Mouse (Mus musculus) spleen, postnatal 36 days (tissue): ENCODE data around the gene Kcnk18.

Experiments
- DNase-seq, 2 experiments: peaks; one replicate each; pipeline ENCODE4 v3.0.0; 2022; ENCODE audit warnings: low spot score in 2 of 2, mixed read lengths in 1 of 2

Gene Kcnk18

DNA sequence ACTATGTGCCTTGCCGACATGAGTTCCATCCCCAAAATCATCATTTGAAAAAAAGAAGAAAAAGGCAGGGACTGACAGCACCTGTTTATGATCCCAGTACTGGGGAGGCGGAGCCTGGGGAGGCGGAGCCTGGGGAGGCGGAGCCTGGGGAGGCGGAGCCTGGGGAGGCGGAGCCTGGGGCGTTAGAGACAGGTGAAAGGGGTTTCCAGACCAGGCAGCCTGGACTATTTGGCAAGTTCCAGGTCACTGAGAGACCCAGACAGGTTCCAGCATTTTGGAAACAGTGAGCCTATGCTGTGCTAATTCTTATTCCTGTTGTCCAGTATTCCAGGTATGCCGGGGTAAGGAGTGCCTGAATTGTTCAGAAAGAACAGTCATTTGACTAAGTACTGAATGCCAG lies at the start of gene Kcnk18:
TSS of gene Kcnk18 (plus strand) at position 224 of the 400 bp plus-strand sequence.
- DNase-seq: no peak

DNA sequence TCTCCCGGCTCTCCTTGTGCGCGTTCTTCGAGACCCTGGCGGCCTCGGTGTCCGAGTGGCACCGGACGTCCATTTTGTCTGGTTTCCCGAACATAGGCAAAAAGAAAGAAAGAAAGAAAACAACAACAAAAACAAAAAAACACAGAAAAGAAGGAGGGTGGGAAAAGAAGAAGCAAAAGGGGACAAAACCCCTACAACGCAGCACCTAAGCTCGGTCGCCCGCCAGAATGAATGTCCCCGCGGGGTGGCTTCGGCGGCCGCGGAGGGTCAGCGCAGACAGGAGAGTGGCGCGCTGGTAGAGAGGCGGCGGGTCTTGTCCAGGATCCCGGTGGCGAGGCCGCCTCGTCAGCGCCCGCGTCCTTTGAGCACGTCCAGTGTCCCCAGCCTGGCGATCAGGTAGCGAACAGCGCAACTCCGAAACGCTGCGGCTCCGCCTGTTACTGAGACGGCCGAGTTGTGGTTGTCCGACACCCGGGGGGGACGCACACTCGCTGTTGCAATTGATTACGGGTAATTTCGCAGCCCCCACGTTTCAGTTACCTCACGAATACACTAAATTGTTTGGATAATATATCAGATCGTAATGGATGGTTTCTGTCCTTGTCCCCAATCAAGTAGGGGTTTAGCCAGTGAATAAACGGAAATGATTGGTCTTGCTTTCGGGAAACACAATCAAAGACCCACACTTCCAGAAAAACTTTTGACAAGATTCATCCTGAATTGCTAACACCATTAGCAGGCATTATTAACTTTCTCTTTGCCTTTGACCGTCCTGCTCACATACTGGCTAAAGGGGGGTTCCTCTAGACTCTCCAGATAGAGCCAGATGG lies 48.9 kb upstream of the Kcnk18 start, which contains the start of gene Vax1:
TSS of gene Vax1 (minus strand) at position 121 of the 830 bp plus-strand sequence.
- DNase-seq: no peak

DNA sequence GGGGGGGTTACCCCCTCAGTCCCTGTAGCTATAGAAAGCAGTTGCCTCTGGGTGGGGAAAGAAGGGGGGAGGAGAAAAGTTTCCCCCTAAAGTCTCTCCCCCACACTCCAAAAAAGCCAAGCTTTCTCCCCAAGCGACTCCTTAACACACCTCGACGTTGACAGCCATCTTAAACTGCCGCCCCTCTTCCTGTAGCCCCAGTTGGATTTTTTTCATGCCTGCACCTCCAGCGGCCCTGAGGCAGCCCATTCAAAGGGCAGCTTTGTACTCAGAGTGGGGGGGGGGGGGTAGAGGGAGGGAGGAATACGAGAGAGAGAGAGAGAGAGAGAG lies 48.3 kb upstream of the Kcnk18 start:
- no peak for DNase-seq

DNA sequence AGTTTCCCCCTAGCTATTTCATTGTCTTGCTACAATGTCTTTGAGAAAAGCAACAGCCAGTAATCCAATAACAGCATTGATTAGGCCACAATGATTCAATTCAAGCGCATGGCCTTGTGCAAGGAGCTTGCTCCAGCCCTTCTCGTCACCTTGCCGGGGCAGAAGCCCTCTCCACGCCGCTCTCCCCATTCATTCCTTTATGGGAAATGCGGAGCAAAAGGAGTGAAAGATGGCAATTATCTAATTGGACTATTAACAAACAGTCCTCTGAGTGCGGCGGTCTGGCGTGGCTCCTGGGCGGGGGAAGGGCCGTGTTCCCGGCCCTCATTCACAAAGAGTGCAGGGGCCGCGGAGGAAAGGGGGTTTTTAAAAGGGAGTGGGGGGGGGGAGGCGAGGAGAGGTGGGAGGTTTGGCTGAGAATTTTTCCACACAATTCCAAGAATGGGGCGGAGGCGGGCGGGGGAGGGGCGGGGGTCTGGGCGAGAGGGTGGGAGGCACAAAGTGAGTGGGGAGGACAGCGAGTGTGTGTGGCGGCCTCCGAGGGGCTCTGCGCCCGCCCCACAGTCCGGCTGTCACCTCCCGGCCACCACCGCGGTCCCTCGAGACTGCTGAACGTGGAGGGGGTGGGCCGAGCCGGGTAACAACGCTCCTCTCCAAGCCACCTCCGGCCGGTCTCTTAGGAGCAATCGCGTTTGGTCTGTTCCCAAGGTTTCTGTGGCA lies 47.7 kb upstream of the Kcnk18 start:
- DNase-seq: no peak

DNA sequence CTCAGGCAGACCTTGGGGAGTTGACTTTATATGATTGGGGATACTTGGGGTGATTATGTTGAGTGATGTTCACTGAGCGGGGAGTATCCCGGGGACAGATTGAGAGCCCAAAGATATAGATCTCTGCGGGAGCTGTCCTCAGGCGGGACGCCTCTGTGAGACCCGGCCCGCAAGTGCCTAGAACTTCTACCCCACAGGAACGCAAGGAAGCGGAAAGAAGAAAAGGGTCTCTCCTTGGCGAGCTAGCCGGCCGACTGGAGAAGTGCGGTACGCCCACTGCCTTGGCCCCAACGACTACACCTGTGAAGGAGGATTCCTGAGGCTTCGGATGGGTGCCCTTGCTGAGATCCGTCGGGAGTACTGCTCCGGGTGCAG lies 47.2 kb upstream of the Kcnk18 start:
- no peak for DNase-seq

DNA sequence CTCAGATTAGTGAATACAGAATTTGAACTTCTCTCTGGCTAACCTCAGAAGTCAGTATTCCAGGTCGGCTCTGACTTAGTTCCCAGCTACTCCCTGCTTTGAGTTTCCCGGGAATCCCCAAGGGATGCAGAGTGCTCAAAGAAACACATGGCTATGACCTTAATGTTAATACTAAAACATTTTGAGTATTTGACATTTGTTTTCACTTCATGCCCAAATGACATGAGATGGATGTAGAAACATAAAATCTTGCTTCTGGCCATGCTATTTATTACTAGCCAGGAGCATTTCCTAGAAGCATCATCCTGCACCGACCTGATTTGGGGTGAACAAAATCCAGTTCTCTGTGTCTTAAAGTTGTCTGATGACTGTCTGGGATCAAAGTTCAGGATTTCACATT lies 46.2 kb upstream of the Kcnk18 start:
- no peak for DNase-seq

DNA sequence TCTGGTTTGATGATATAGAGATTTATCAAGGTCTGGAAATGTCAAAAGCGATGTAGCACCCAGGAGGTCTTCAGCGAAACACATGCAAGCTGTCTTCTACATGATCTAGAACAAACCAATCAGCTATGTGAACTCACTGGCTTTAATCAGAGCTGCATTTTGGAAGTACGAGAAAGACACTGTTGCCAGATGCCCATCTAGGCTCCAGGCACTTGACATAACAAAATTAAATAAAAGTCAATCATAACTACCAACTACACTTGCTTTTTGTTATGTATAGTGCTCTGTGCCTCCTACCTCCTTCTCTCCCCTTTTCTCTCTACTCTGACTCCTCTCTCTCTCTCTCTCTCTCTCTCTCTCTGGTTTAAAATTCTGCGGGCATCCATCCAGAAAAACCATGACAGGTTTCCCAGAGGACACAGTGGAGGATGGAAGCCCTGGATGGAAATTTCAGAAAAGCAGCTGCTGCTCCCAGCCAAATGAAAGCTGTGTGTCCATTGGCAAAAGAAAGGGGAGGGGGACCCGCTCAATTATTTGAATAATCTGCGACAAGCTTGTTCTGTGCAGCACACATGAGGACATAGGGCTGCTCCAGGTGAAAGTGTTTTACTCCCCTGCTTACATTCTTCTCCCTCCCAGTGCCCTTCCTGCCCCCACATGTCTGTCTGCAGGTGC lies 45.5 kb upstream of the Kcnk18 start:
- no peak for DNase-seq

DNA sequence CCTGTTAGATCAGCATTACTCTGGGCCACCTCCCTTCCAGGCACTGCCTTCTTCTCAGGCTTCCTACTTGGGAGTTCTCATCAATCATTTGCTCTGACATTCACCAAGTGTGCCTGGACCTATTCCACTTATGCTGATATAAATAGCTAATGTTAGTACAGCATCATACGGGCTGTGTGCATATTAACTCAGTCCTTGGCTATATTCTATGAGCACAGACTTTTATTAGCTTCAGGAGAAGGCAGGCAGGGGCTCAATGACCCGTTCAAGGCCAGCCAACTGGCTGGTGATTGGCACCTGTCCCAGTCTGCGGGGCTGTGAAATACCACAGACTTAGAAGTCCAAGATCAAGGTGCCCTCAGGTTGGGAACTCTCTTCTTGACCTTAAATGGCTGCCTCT lies 35.0 kb upstream of the Kcnk18 start:
- DNase-seq: no peak

DNA sequence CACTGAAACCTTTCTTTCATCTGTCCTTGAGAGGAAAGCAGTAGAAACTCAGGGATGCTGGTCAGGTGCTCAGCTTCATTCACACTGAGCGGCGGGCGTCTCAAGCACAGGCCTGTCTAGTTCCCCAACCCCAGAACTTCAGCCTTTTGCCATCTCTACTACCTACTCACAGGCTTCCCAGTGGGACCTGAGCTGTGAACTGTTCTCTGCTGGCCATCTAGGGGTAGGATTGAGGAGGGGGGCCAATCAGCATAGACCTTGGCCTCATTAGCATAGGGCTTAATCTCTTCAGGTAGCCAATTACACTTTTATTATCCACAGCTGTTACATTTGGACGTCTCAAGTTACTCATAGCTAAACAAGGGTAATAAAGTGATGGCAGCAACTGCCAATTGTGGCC lies 30.0 kb upstream of the Kcnk18 start:
- DNase-seq: no peak

DNA sequence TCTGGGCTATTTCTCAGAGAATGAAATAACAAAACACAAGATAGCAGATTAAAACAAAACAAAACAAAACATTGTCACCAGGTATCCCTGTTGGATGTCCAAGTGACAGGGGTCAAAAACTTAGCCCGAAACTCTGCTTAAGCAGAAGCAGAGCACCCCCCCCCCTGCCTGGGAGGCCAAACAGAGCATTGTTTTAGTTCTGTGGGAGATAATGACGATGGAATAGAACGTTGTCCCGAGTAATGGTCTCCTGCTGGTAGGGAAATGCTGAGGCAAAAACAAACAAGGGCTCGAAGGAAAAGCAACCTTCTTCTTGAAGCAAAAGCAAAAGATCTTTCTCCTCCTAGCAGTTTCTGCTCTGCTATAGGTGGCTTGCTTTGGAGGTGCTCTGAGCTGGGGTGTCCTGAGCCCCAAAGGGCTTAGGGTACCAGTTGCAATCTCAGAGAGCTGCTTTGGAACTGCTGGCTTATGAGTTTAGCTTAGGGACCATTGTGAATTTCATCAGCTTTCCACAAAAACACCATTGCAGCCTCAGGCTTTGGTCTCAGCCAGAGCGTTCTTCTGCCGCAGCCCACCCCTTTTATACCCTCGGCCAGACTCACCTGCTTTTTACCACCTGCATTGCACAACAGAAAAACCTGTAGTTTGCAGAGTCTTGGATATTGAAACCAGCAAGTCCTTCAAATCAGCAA lies 28.4 kb upstream of the Kcnk18 start:
- DNase-seq: no peak

DNA sequence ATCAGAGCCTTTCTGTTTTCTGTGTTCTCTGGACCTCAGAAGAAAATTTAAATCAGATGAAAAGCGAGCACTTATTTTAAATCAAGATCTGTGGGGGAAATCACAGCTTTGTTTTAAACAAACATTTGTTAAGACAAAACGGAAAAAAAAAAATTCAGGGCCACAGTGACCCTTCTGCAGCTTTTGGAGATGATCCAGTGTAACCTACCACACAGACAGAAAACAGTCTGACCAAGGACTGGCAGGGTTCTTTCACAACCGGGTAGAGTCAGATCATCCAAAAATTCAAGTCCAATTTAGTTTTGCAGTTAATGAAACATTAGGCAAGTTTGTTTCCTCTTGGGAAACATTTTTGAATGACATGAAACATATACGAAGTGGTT lies 27.9 kb upstream of the Kcnk18 start:
- DNase-seq: no peak

DNA sequence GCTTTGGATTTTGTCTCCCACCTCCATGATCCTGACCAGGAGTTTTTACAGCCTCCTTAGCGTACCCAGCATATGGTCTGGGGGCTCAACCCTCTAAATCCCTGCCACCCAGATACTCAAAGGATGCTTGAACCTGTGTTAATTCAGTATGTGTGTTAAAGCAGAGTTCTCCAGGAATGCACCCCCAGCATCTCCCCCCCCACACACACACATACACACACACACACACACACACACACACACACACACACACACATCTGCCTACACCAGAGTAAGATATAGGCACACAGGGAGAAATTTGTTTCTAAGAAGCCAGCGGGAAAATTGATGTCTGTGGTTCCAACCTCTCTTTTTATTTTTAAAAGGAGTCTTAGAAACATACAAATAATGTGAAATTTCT lies 26.5 kb upstream of the Kcnk18 start:
- no peak for DNase-seq

DNA sequence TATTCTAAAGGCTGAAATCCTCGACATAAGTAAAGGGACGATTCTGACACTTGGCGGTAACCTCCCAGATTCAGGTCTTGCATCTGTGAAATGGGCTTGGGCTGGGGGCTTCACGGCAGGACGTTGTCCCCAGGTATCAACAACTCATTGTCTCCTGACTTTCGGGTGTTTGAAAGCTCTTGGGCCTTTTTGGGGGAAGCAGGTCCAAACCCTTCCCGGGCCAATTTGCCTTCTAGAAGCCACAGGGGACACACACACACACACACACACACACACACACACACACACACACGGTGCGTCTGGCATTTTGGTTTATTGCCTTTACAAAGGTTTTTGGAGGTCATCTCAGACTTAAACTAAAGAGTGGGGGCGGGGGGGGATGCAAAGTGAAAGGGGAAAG lies 25.6 kb upstream of the Kcnk18 start:
- no peak for DNase-seq

DNA sequence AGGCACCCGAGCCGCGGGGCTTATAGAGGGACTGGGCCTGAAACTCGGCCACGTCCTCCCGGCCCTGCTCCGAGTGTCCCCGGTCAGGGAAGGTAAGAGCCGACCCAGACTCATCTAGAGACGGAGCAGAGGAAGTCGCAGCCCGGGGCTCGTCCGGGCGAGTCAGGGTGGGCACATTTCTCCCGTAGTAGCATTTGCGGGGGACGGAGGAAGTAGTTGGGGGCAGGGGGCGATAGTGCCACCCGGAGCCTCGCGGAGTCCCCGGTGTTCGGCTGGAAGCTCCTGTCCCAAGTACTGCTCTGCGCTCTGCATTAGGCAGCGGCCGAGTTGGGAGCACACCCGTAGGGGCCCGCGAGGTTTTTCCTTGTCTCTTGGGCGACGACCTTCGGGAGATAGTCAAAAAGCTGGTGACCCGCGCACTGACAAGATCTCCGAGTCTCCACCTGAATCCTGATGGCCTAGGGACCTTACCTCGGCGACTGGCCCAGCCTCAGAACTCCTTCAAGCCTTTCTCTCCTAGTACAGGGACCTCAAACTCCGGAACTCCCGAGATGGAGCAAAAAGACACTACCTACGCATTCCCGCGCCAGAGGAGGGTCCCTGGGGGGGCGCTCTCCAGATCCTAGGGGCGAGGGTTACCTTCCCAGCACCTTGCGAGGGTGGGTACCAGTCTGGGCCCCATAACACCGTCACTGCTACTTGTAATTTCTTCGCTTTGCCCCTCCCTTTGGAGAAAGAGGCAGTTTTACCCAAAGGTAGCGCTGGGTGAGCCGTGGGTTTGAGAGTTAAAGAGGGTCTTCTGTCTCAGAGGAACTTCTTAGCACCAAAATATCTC lies 24.8 kb upstream of the Kcnk18 start:
- no peak for DNase-seq

DNA sequence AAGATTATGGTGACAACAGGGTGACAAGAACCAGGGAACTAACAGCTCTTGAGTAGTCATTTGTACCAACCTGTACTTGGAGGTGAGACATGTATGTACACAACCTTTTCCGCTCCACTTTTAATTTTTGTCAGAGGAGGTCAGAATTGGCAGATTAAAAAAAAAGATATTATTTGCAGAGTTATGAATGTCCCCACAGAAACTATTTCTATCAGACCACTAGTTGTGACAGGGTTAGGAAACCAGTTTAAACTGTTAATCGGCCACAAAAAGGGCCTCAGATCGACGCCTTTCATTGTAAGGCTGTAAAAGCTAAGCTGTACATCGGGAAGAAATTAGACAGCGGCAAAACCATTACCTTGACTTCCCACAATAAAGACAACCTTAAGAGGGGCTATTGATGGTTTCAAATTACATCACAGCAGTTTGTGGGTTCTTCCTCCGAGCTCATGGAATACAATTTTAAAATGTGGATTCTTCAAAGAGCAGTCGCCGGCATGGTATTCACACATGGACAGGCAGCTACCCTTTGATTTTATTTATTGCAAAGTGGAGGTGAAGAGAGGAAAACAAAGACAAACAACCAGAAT lies 23.7 kb upstream of the Kcnk18 start:
- no peak for DNase-seq

DNA sequence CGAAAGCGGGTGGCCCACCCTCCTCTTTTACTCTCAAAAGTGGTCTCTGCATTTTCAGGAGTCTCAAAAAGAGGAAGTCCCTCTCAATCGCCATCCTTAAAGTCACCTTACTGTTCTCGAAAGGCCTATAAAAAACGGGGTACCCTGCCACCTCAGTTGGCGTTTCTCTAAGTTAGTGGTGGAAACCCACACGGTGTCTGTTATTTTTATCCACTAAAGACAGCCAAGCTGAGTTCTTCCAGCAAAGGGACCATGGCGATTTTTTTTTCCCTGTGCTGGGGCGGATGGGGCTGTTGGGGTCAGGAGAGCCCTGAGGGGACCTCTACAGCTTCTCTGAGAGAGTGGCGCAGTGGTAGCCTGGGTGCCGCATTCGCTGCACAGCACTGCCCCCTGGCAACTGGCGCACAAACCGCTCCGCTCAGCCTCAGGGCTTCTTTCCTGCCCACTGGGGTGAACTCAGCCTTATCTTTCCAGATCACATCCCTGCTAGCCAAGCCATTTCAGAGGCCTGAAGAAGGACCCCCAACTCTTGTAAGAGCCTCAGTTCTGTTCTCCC lies 22.8 kb upstream of the Kcnk18 start:
- DNase-seq: no peak

DNA sequence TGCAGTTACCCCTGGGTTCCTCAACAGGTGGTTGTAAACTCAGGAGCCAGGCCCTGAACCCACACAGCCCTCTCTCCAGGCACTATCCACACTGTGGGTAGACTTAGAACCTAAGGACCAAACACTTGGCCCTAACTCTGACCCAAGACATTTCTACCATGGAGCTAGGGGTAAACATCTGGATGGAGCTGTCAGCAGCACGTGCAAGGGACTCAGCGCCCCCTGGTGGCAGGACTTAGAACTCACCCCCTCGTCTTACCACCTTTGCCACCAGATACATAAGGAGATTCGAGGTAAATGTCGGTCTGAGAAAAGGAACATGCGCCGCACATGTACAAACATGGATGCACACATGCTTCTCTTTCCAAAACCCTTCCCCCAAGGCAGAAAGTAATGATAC lies 20.9 kb upstream of the Kcnk18 start:
- peak; percentile 15 to 16 for DNase-seq

DNA sequence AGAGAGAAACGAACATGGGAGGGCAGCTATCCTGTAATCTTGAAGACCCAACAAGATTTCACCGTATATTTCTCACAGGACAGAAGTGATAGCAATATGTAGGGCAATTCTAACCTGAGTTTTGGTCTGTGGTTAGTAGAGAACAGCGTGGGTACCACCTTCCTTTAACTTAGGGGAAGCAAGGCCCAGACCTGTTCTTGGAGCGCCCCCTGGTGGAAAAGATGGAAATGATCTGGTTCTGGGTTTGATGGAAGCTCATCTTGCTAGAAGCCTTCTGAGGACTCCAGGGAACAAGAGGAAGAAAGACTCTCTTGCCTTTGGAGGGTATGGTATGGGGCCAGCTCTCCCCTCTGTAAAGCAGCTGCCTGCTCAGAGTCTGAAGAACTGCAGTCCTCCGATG lies 10.5 kb upstream of the Kcnk18 start:
- DNase-seq: peak; percentile 21 to 35

DNA sequence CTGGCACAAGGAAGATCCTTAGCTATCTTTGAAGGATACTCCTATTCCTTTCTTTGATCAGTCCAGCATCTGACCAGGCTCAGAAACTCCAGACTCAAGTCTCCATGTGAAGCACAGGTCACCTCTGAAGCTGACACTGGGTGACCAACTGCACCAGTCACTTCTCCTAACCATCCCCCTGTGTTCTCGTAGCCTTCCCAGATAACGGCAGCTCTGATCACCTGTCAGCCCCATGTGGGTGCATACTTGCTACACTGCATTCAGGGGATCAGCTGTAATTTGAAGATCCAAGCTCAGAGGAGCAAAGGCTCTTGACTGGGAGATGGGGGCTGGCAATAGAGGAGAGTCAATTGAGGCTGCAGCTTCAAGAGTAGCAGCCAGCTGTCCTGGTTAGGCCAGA lies 10.0 kb upstream of the Kcnk18 start:
- DNase-seq: no peak

DNA sequence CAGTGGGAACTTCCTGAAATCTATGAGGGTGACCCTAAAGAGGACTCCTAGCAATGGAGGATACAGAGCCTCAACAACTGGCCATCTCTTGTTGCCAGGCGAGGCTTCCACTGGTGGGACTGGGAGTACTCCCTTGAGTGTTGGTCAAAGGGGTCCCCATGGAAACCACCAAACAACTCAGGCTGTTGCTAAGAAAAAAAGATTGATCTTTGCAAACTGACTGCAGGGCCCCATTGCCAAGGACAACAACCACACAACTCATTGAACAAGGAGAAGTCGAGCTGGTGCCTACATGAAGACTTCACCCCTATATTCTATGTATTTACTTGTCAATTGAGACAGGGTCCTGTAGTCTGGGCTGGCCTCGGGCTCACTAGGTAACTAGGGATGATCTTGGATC lies 2.1 kb upstream of the Kcnk18 start:
- no peak for DNase-seq

DNA sequence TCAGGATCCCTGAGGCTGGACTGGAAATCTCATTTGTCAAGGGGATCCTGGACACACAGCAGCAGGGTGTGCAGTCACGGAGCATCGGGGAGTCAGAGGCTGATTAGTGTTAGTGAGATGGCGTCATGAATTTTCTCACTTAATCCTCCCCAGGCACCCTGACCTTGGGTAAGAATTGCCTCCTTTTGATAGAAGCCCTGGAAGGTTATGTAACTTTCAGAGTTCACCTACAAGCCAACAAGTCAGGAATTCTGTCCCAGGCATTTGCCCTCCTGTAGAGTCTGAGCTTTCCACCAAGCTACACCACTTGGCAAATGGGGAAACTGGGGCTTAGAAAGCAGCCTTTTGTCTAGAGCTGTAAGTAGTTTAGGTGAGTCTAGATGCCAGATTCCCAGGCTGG lies 2.1 kb downstream of the Kcnk18 start:
- no peak for DNase-seq
